Mouse (Mus musculus): ENCODE measurements around the gene 1700016D06Rik. TPM values are rescaled to one million over a fixed set of nuclear protein-coding genes. Genes with fewer than 3 reads are reported as not detected.
A peak's percentile ranks its signal among the peaks of the same experiment; 100 is the strongest.

The 1700016D06Rik gene
- polyA plus RNA-seq, 1 experiment from 2014 or later: not detected

DNA sequence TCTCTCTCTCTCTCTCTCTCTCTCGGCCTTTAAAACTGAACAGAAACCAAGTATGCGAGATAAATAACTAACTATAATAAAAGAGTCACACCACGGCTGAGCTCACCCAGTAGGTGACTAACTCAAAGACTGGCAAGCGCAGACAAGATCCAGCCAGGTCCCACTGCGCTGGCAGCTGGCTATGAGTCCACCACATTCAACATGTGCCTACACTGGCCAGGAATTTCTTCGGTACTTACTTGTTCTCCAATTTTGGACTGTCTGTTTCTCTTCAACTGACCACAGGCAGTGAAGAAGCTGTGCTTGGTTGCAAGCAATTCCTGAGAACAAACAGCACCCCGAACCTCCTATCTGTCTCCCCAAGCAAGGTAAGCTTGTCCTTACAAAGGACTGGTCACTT, 67.4 kb downstream of the 1700016D06Rik start:
- Histone ChIP-seq H3K27me3 (ENCODE audit: insufficient read depth, low read length) (no peaks in the 10 kb centered on the region), H3K4me1 (replicated peaks; ENCODE audit: insufficient read depth, low read length) (peaks cover 14% of the 10 kb centered on the region), H3K9ac (ENCODE audit: low read depth, low read length) (peak overlapping the region; percentile 40; the same call in 1 of the 2 replicates), H3K27ac (peak overlapping the region; percentile 64), H3K4me3 (replicated peaks; ENCODE audit: low read depth, low read length) (peak overlapping the region; percentile 80), H3K4me2 (ENCODE audit: low read length) (peak overlapping the region; percentile 93), H3K9me3 (replicated peaks; ENCODE audit: low read length) (no peaks in the 10 kb centered on the region), H3K36me3 (ENCODE audit: insufficient read depth, low read length) (peaks cover 18% of the 10 kb centered on the region; the same call in 1 of the 2 replicates)
- ATAC-seq (replicated peaks; ENCODE audit: low FRiP score, low read depth) (no peak), DNase-seq (ENCODE audit: low spot score) (peak; percentile 8)
- no peak for TF ChIP-seq CTCF (IDR thresholded peaks at IDR 0.05; ENCODE audit: low read depth)
- WGBS: 36% methylated on average over 7 of the region's 7 CpGs

DNA sequence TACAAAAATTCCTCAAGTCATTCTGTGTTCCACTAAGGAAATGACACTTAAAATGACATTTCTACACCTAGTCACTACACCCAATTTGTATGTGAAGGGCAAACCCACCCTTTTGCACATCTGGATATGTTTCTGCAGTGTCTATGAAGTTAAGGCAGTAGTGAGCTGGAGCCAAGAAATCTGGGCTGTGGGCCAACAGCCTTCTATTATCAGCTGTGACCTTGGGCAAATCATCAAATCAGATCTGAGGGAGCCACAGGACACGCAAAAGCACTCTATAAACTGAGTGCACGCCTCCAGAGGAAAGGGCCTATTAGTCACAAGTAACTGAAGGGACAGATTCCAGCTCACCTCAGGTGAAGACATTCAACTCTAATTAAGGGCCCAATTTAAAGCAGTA, 68.5 kb downstream of the 1700016D06Rik start:
- Histone ChIP-seq H3K4me3 (replicated peaks; ENCODE audit: low read depth, low read length) (no peak overlapping the region), H3K36me3 (ENCODE audit: insufficient read depth, low read length) (peaks cover 24% of the 10 kb centered on the region), H3K4me2 (ENCODE audit: low read length) (peak overlapping the region; percentile 93; the same call in 1 of the 2 replicates)

DNA sequence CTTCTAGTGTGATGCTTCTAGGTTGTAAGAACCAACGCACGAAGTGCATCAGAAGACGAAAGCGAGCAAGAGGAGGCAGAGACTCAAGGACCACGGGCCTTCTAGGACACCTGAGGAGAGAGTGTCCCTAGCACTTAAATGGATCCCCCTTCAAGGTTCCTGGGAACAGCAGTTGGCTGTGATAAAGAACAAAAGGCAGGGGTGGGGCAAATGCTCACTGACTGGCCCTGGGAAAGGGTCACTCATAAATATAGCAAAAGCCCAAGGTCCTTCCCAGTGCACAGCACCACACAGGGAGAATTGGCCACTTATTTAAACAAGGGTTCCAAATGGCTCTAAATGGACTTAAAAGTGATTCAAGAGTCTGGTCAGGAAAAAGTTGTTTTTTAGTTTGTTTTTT, 71.7 kb downstream of the 1700016D06Rik start:
- no peak for TF ChIP-seq CTCF (IDR thresholded peaks at IDR 0.05; ENCODE audit: low read depth)
- peaks cover 30% of the 10 kb centered on the region for H3K36me3 ChIP-seq (ENCODE audit: insufficient read depth, low read length)
- WGBS: 64% methylated on average over 5 of the region's 5 CpGs

More for the DNA sequence above, 68.5 kb downstream of the 1700016D06Rik start:
- ATAC-seq (replicated peaks; ENCODE audit: low FRiP score, low read depth): no peak
- Histone ChIP-seq H3K4me1 (replicated peaks; ENCODE audit: insufficient read depth, low read length) (peaks cover 14% of the 10 kb centered on the region), H3K27ac (0 out of 2 replicates have a peak overlapping the region, but pooled peaks have one; percentile 64), H3K9ac (ENCODE audit: low read depth, low read length) (no peak overlapping the region), H3K27me3 (ENCODE audit: insufficient read depth, low read length) (no peaks in the 10 kb centered on the region), H3K9me3 (replicated peaks; ENCODE audit: low read length) (no peaks in the 10 kb centered on the region)
- peak; percentile 57 for DNase-seq (ENCODE audit: low spot score)
- no peak for TF ChIP-seq CTCF (IDR thresholded peaks at IDR 0.05; ENCODE audit: low read depth)
- 17% methylated on average over 2 of the region's 2 CpGs for WGBS

DNA sequence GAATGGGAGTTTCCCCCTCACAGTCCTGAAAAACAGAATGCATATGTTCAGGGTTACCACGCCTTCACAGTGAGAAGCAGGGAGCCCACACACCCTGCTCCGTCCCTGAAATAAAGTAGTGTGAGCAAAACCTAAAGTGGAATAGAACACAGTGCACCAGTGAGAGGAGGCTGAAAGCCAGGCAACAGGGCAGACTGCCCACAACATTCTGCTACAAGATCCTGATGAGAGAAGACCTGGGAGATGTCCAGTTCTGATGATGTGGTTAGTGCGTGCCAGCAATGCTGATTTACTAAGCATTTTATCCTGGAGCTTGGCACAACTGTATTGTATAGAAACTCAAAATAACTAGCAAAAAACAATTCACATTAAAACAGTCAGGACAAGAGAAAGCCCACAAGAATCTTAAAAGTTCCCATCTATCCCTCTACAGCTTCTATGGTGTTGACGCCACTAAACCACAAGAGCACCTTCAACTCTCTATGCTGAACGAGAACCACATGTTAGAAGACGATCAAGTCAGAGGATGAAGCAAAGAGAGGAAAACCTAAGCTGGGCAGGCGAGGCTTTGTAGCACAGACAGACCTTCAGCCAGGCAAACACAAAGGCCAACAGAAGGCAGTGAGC, 72.2 kb downstream of the 1700016D06Rik start:
- no peak overlapping the region for H3K9ac ChIP-seq (ENCODE audit: low read depth, low read length)
- no peak for ATAC-seq (replicated peaks; ENCODE audit: low FRiP score, low read depth)
- peaks cover 33% of the 10 kb centered on the region for H3K36me3 ChIP-seq (ENCODE audit: insufficient read depth, low read length)
- H3K4me2 ChIP-seq (ENCODE audit: low read length): no peak overlapping the region
- no peak for TF ChIP-seq CTCF (IDR thresholded peaks at IDR 0.05; ENCODE audit: low read depth)
- no peak overlapping the region for H3K4me3 ChIP-seq (replicated peaks; ENCODE audit: low read depth, low read length)
- no peaks in the 10 kb centered on the region for H3K27me3 ChIP-seq (ENCODE audit: insufficient read depth, low read length)
- WGBS: 75% methylated on average over 7 of the region's 7 CpGs
- peaks cover 13% of the 10 kb centered on the region for H3K4me1 ChIP-seq (replicated peaks; ENCODE audit: insufficient read depth, low read length)
- DNase-seq (ENCODE audit: low spot score): no peak
- H3K27ac ChIP-seq: no peak overlapping the region
- H3K9me3 ChIP-seq (replicated peaks; ENCODE audit: low read length): no peaks in the 10 kb centered on the region

More for the DNA sequence above, 71.7 kb downstream of the 1700016D06Rik start:
- Histone ChIP-seq H3K27ac (no peak overlapping the region), H3K4me2 (ENCODE audit: low read length) (no peak overlapping the region), H3K4me1 (replicated peaks; ENCODE audit: insufficient read depth, low read length) (peaks cover 14% of the 10 kb centered on the region), H3K9me3 (replicated peaks; ENCODE audit: low read length) (no peaks in the 10 kb centered on the region), H3K27me3 (ENCODE audit: insufficient read depth, low read length) (no peaks in the 10 kb centered on the region), H3K4me3 (replicated peaks; ENCODE audit: low read depth, low read length) (no peak overlapping the region), H3K9ac (ENCODE audit: low read depth, low read length) (no peak overlapping the region)
- DNase-seq (ENCODE audit: low spot score) (no peak), ATAC-seq (replicated peaks; ENCODE audit: low FRiP score, low read depth) (no peak)

GRCm38 (mm10) chr8:11627717-11628116, 73.1 kb downstream of the 1700016D06Rik start:
- DNase-seq (ENCODE audit: low spot score) (no peak), ATAC-seq (replicated peaks; ENCODE audit: low FRiP score, low read depth) (peak; percentile 61; the same call in 1 of the 2 replicates)

GRCm38 (mm10) chr8:11625084-11625483, 75.8 kb downstream of the 1700016D06Rik start:
- no peak overlapping the region for H3K4me3 ChIP-seq (replicated peaks; ENCODE audit: low read depth, low read length)
- ATAC-seq (replicated peaks; ENCODE audit: low FRiP score, low read depth) (no peak), DNase-seq (ENCODE audit: low spot score) (no peak)
- no peaks in the 10 kb centered on the region for H3K4me1 ChIP-seq (replicated peaks; ENCODE audit: insufficient read depth, low read length)
- H3K9ac ChIP-seq (ENCODE audit: low read depth, low read length): no peak overlapping the region
- no peaks in the 10 kb centered on the region for H3K9me3 ChIP-seq (replicated peaks; ENCODE audit: low read length)
- H3K27ac ChIP-seq: no peak overlapping the region
- no peaks in the 10 kb centered on the region for H3K27me3 ChIP-seq (ENCODE audit: insufficient read depth, low read length)
- TF ChIP-seq CTCF (IDR thresholded peaks at IDR 0.05; ENCODE audit: low read depth): no peak
- WGBS: 80% methylated on average over 4 of the region's 4 CpGs
- H3K36me3 ChIP-seq (ENCODE audit: insufficient read depth, low read length): peaks cover 31% of the 10 kb centered on the region
- H3K4me2 ChIP-seq (ENCODE audit: low read length): no peak overlapping the region

More at GRCm38 (mm10) chr8:11627717-11628116, 73.1 kb downstream of the 1700016D06Rik start:
- Histone ChIP-seq H3K27me3 (ENCODE audit: insufficient read depth, low read length) (no peaks in the 10 kb centered on the region), H3K4me1 (replicated peaks; ENCODE audit: insufficient read depth, low read length) (peaks cover 4% of the 10 kb centered on the region), H3K9me3 (replicated peaks; ENCODE audit: low read length) (no peaks in the 10 kb centered on the region), H3K9ac (ENCODE audit: low read depth, low read length) (no peak overlapping the region), H3K4me2 (ENCODE audit: low read length) (no peak overlapping the region), H3K4me3 (replicated peaks; ENCODE audit: low read depth, low read length) (no peak overlapping the region), H3K27ac (no peak overlapping the region; the same call in 1 of the 2 replicates), H3K36me3 (ENCODE audit: insufficient read depth, low read length) (peaks cover 34% of the 10 kb centered on the region)
- 74% methylated on average over 9 of the region's 9 CpGs for WGBS
- TF ChIP-seq CTCF (IDR thresholded peaks at IDR 0.05; ENCODE audit: low read depth): no peak
